Mouse (Mus musculus): ENCODE measurements around the gene Rnase11. TPM values are rescaled to one million over a fixed set of nuclear protein-coding genes. Genes with fewer than 3 reads are reported as not detected.

Rnase11 gene
- polyA plus RNA-seq, 1 experiment: not detected

DNA sequence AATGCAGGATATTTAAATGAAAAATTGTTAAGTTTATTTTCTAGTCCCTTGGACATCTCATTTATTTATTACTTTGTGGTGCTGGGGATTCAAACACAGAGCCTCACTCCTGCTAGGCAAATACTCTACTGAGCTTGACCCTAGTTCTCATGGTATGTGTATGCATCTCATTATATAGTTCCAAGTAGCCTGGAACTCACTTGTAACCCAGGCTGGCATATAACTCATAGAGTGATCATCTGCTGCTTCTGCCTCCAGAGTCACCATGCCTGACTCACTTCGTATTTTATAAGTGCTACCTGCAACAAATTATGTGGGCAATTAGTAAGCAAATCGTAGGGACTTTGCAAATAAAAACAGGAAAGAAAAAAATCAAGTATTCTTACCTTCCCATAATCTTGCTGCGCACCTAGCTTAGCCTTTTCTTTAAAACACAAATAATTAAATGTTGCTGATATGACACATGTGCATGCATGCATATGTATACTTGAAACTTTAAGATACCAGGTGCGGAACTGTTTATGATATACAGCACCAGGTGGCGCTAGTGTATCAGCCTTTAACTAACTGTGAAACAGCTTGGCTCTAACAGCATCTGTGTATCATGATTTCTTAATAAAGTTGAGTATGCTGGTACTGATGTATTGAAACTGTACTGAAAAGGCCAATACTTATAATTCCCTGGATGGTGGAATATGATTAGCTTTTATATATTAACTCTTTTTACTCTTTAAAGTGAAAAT, 23.4 kb downstream of the Rnase11 start:
- Histone ChIP-seq H3K36me3 (ENCODE audit: control insufficient read depth, insufficient read depth) (no peaks in the 10 kb centered on the region), H3ac (ENCODE audit: control insufficient read depth, insufficient read length) (no peak overlapping the region), H3K79me2 (ENCODE audit: control insufficient read depth, insufficient read depth) (no peaks in the 10 kb centered on the region), H3K27me3 (ENCODE audit: control insufficient read depth, insufficient read depth, insufficient read length) (no peaks in the 10 kb centered on the region), H3K4me2 (ENCODE audit: low read depth) (no peak overlapping the region), H3K4me3 (no peak overlapping the region)
- TF ChIP-seq POLR2A (IDR thresholded peaks at IDR 0.05; ENCODE audit: insufficient read length, low read depth) (no peak), TCF12 (IDR thresholded peaks at IDR 0.05; ENCODE audit: insufficient read depth, poor library complexity, severe bottlenecking) (no peak), CEBPB (IDR thresholded peaks at IDR 0.05; ENCODE audit: insufficient read depth, poor library complexity, severe bottlenecking) (no peak), USF1 (IDR thresholded peaks at IDR 0.05; ENCODE audit: low read depth) (no peak), TCF3 (IDR thresholded peaks at IDR 0.05; ENCODE audit: insufficient read length, low read depth) (no peak), SRF (IDR thresholded peaks at IDR 0.05; ENCODE audit: control insufficient read depth, insufficient read length, low read depth) (no peak), MYOD1 (IDR thresholded peaks at IDR 0.05; ENCODE audit: control insufficient read depth in 1 of 3, insufficient read length in 2 of 3, low read depth in 2 of 3) (no peak), REST (IDR thresholded peaks at IDR 0.05; ENCODE audit: insufficient read depth, insufficient read length) (no peak), POLR2AphosphoS2 (IDR thresholded peaks at IDR 0.05; ENCODE audit: insufficient read length, low read depth) (no peak), E2F4 (IDR thresholded peaks at IDR 0.05; ENCODE audit: insufficient read depth) (no peak), MAX (IDR thresholded peaks at IDR 0.05; ENCODE audit: low read depth) (no peak), MYOG (IDR thresholded peaks at IDR 0.05; ENCODE audit: control insufficient read depth in 1 of 3, insufficient read depth in 1 of 3, insufficient read length in 2 of 3, low read depth in 2 of 3) (no peak)

DNA sequence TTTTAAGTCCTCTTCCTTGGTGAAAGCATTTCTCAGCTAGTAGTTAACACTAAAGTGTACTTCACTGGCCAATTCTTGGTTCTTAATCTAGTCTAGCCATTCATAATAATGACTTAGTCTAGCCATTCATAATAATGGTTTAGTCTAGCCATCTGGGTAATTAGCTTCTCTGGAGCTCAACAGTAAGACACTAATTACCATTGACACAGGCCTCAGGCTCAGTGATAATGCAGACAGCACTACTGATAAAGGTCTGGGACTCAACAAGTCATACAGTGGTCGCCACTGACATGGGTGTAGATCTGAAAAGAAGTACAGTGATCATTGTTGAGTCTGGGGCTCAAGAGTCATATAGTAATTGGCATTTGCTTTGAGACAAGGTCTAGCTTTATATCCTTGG, 25.1 kb downstream of the Rnase11 start:
- H3K27me3 ChIP-seq (ENCODE audit: control insufficient read depth, insufficient read depth, insufficient read length): no peaks in the 10 kb centered on the region
- TF ChIP-seq E2F4 (IDR thresholded peaks at IDR 0.05; ENCODE audit: insufficient read depth) (no peak), MYOG (IDR thresholded peaks at IDR 0.05; ENCODE audit: control insufficient read depth in 1 of 3, insufficient read depth in 1 of 3, insufficient read length in 2 of 3, low read depth in 2 of 3) (no peak), CEBPB (IDR thresholded peaks at IDR 0.05; ENCODE audit: insufficient read depth, poor library complexity, severe bottlenecking) (no peak), MYOD1 (IDR thresholded peaks at IDR 0.05; ENCODE audit: control insufficient read depth in 1 of 3, insufficient read length in 2 of 3, low read depth in 2 of 3) (no peak), TCF3 (IDR thresholded peaks at IDR 0.05; ENCODE audit: insufficient read length, low read depth) (no peak), USF1 (IDR thresholded peaks at IDR 0.05; ENCODE audit: low read depth) (no peak), REST (IDR thresholded peaks at IDR 0.05; ENCODE audit: insufficient read depth, insufficient read length) (no peak)

GRCm38 (mm10) chr14:51023457-51023856, 26.5 kb downstream of the Rnase11 start:
- Histone ChIP-seq H3K79me2 (ENCODE audit: control insufficient read depth, insufficient read depth) (no peaks in the 10 kb centered on the region), H3K36me3 (ENCODE audit: control insufficient read depth, insufficient read depth) (no peaks in the 10 kb centered on the region), H3K27me3 (ENCODE audit: control insufficient read depth, insufficient read depth, insufficient read length) (no peaks in the 10 kb centered on the region), H3ac (ENCODE audit: control insufficient read depth, insufficient read length) (no peak overlapping the region), H3K4me2 (ENCODE audit: low read depth) (no peak overlapping the region), H3K4me3 (no peak overlapping the region)
- TF ChIP-seq CEBPB (IDR thresholded peaks at IDR 0.05; ENCODE audit: insufficient read depth, poor library complexity, severe bottlenecking) (no peak), MAX (IDR thresholded peaks at IDR 0.05; ENCODE audit: low read depth) (no peak), MYOD1 (IDR thresholded peaks at IDR 0.05; ENCODE audit: control insufficient read depth in 1 of 3, insufficient read length in 2 of 3, low read depth in 2 of 3) (no peak), TCF3 (IDR thresholded peaks at IDR 0.05; ENCODE audit: insufficient read length, low read depth) (no peak), E2F4 (IDR thresholded peaks at IDR 0.05; ENCODE audit: insufficient read depth) (no peak), USF1 (IDR thresholded peaks at IDR 0.05; ENCODE audit: low read depth) (no peak), POLR2A (IDR thresholded peaks at IDR 0.05; ENCODE audit: insufficient read length, low read depth) (no peak), POLR2AphosphoS2 (IDR thresholded peaks at IDR 0.05; ENCODE audit: insufficient read length, low read depth) (no peak), MYOG (IDR thresholded peaks at IDR 0.05; ENCODE audit: control insufficient read depth in 1 of 3, insufficient read depth in 1 of 3, insufficient read length in 2 of 3, low read depth in 2 of 3) (no peak), REST (IDR thresholded peaks at IDR 0.05; ENCODE audit: insufficient read depth, insufficient read length) (no peak), SRF (IDR thresholded peaks at IDR 0.05; ENCODE audit: control insufficient read depth, insufficient read length, low read depth) (no peak), TCF12 (IDR thresholded peaks at IDR 0.05; ENCODE audit: insufficient read depth, poor library complexity, severe bottlenecking) (no peak)

More for the DNA sequence above, 25.1 kb downstream of the Rnase11 start:
- Histone ChIP-seq H3ac (ENCODE audit: control insufficient read depth, insufficient read length) (no peak overlapping the region), H3K36me3 (ENCODE audit: control insufficient read depth, insufficient read depth) (no peaks in the 10 kb centered on the region), H3K4me2 (ENCODE audit: low read depth) (no peak overlapping the region), H3K79me2 (ENCODE audit: control insufficient read depth, insufficient read depth) (no peaks in the 10 kb centered on the region), H3K4me3 (no peak overlapping the region)

DNA sequence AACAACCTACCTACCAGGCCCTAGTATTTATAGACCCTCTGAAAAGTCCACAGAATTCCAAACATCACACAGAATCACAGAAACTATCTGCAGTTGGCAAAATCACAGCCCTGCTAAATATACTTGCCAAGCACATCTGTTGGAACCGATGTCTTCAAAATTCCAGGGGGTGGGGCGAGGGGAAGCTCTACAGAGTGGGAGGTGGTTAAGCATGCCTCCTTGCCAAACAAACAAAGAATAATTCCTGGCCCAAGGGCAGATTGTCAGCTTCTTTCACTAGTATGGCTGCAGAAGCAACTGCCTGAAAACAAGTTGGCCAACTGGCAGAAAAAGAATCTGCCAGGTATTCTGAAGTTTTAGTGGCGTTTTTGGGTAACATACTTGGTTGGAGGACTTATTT, 32.7 kb downstream of the Rnase11 start:
- H3K27me3 ChIP-seq (ENCODE audit: control insufficient read depth, insufficient read depth, insufficient read length): no peaks in the 10 kb centered on the region
- no peaks in the 10 kb centered on the region for H3K36me3 ChIP-seq (ENCODE audit: control insufficient read depth, insufficient read depth)
- H3K4me2 ChIP-seq (ENCODE audit: low read depth): no peak overlapping the region
- no peak overlapping the region for H3ac ChIP-seq (ENCODE audit: control insufficient read depth, insufficient read length)
- H3K4me3 ChIP-seq: no peak overlapping the region
- H3K79me2 ChIP-seq (ENCODE audit: control insufficient read depth, insufficient read depth): no peaks in the 10 kb centered on the region
- TF ChIP-seq REST (IDR thresholded peaks at IDR 0.05; ENCODE audit: insufficient read depth, insufficient read length) (no peak), POLR2AphosphoS2 (IDR thresholded peaks at IDR 0.05; ENCODE audit: insufficient read length, low read depth) (no peak), SRF (IDR thresholded peaks at IDR 0.05; ENCODE audit: control insufficient read depth, insufficient read length, low read depth) (no peak), USF1 (IDR thresholded peaks at IDR 0.05; ENCODE audit: low read depth) (no peak), CEBPB (IDR thresholded peaks at IDR 0.05; ENCODE audit: insufficient read depth, poor library complexity, severe bottlenecking) (no peak), MYOD1 (IDR thresholded peaks at IDR 0.05; ENCODE audit: control insufficient read depth in 1 of 3, insufficient read length in 2 of 3, low read depth in 2 of 3) (no peak), E2F4 (IDR thresholded peaks at IDR 0.05; ENCODE audit: insufficient read depth) (no peak), MYOG (IDR thresholded peaks at IDR 0.05; ENCODE audit: control insufficient read depth in 1 of 3, insufficient read depth in 1 of 3, insufficient read length in 2 of 3, low read depth in 2 of 3) (no peak), TCF12 (IDR thresholded peaks at IDR 0.05; ENCODE audit: insufficient read depth, poor library complexity, severe bottlenecking) (no peak), MAX (IDR thresholded peaks at IDR 0.05; ENCODE audit: low read depth) (no peak), POLR2A (IDR thresholded peaks at IDR 0.05; ENCODE audit: insufficient read length, low read depth) (no peak), TCF3 (IDR thresholded peaks at IDR 0.05; ENCODE audit: insufficient read length, low read depth) (no peak)

Measured in myocyte (in vitro differentiated cells).